Mouse (Mus musculus) T-helper 1 cell (primary cell): Measurements from ENCODE around the gene Numbl.
"Not testable (repeated sequence)": the region's sequence is repeated elsewhere in the genome, so short reads cannot be mapped to it uniquely, and the experiment has no call there.

Experiments used
- in situ Hi-C: fragments of 300-600 bp; cut with MboI, MseI; formaldehyde crosslinking; loops from one replicate; pipeline ENCODE4 v1.15.1; 2025; ENCODE audit warnings: high pct_unique_total_duplicates

The Numbl gene

GRCm38 (mm10) chr7:27258205-27258899, at the start of gene Numbl:
Gene Numbl (plus strand): TSS chr7:27258433.
- in situ Hi-C loops, result loop anchor here (25.0 kb wide), 1 partner anchor 471 kb away; no protein-coding TSS in a partner anchor

GRCm38 (mm10) chr7:27212626-27213025, 45.6 kb upstream of the Numbl start:
- in situ Hi-C loops, result loop anchor here (10.0 kb wide), 1 partner anchor 1772 kb away; the partner anchor contains the start of genes Eif3k and Map4k1

- in situ Hi-C loops, result loop anchor here (10.0 kb wide), 1 partner anchor 1766 kb away; the partner anchor contains the start of genes Eif3k and Map4k1
These were observed 39.6 kb upstream of the Numbl start for GRCm38 (mm10) chr7:27218586-27218985.

DNA sequence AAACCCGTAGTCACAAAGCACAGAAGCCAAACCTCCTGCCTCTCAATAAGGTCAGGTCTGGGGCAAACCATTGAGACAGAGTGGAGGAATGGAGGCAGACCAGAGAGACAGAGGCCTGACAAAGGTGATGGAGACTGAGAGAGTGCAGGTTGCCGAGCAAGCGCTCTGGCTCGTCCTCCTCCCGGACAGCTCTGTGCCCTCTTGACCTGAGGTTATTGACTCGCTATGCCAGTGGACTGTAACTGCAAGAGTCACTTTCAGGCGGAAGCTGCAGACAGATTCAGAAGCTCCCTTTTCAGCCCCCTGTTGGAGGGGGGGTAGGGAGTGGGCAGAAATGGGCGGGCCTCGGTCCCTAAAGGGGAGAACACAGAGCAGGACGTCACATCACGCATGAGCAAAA, 38.3 kb upstream of the Numbl start:
- in situ Hi-C loops, result loop anchor here (10.0 kb wide), 1 partner anchor 1765 kb away; the partner anchor contains the start of genes Eif3k and Map4k1

- in situ Hi-C loops, result no loop called here
These were observed 36.3 kb upstream of the Numbl start for GRCm38 (mm10) chr7:27221939-27222338.

- in situ Hi-C loops, result no loop called here
These were observed 35.7 kb upstream of the Numbl start for GRCm38 (mm10) chr7:27222538-27222937.

DNA sequence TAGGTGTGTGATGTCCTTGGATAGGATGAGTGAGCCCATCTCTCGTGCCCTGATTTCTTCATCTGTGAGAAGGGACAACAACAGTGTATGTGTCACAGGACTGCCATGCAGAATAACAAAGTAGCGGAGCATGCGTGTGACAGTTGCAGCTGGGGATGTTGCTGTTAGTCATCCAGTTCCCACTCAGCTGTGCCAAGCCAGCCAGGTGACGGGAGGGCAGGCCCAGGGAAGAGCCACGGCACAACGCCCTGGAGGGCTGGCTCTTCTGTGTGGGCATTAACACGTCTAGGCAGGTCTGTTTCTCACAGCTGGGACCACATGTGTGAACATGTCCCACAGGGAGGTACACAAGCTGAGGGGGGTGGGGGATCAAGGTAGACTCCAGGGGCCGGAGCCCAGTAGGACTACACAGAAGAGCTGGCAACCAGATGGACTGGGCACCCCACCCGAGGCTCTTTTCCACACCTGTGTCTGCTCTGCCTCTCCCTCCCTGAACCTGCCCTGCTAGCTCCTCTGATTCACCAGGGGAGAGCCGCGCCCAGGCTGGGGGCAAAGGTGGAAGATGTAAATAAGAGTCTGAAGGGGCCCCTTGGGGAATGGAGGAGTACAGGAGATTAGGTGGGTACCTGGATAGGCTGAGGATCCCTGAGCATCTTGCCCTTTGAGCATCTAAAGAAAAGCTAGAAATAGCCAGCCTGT, 33.2 kb upstream of the Numbl start:
- in situ Hi-C loops, result no loop called here

- in situ Hi-C loops, result no loop called here
These were observed 31.0 kb upstream of the Numbl start for GRCm38 (mm10) chr7:27227276-27227675.

DNA sequence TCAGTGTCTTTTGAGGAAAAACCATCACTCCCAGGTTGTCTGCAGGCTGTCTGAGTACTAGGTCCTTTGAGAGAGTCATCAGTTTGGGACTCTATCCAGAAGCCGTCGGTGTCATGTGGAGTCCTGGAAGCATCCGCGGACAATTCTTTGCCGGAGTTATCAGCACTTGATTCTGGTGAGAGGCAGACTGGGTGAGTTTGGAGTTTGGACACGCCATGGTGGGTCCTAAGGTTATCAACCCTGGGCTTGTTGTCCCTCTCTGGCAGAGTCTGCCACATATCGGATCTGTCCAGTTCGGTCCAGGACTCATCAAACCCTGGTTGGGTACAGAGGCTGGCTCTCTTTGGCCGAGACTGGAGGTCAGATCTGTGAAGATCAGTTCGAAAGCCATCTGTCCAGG, 30.6 kb upstream of the Numbl start:
- in situ Hi-C loops, result no loop called here

DNA sequence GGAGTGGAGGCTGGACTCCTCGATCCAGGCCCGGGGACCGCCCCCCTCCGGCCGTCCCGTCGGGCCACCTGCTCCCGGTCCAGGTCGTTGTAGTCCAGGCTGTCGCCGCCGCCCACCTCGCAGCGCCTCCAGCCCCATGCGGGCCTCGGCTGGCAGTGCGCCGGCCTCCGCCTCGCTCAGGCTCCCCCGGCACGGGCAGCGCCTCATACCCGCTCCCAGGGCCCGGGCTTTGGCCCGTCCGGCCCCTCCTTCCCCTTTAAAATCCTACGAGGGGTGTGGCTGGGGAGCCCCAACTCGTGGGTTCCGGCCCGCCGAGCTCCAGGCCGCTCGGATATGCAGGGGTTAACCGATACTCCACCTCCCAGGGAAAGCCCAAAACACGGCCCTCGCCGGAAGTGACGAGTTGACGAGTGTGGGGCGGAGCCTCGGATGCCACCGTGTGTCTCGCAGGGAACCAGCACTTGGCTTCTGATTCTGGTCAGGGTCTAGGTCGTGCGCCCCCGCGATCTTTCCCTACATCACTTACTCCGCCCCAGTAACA, 29.9 kb upstream of the Numbl start, which contains the start of gene Itpkc:
TSS of gene Itpkc (minus strand) at position 381 of the 541 bp plus-strand sequence.
- in situ Hi-C loops, result no loop called here

DNA sequence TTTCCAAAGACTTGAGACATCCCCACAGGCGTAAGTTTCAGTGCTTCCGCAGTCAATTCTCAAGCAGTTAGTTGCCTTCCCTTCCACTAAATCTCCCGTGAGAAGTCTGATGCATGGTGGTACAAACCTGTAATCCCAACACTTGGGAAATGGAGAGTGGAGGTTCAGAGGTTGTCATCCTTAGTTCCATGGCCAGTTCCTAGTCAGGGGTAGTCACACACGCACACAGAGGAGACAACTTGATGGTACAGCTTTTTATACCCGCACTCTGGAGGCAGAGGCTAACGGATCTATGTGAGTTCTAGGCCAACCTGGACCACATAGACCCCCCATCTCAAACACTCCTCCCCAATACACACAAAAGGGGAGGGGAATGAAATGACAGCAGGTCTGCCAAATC, 29.4 kb upstream of the Numbl start:
- in situ Hi-C loops, result no loop called here

DNA sequence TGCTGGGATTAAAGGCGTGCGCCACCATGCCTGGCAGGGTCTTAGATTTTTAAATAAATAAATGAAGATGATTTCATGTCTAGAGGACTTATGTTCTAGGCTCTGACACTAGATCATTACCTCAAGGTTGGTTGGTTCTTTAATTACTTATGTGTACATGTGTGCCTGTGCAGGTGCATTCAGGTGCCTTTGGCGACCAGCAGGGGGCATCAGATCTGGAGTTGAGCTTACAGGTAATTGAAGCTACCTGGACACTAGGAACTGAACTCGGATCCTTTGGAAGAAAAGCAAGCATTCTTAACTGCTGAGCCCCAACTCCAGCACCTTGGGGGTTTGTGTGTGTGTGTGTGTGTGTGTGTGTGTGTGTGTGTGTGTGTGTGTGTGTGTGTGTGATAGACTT, 27.5 kb upstream of the Numbl start:
- in situ Hi-C loops, result no loop called here

DNA sequence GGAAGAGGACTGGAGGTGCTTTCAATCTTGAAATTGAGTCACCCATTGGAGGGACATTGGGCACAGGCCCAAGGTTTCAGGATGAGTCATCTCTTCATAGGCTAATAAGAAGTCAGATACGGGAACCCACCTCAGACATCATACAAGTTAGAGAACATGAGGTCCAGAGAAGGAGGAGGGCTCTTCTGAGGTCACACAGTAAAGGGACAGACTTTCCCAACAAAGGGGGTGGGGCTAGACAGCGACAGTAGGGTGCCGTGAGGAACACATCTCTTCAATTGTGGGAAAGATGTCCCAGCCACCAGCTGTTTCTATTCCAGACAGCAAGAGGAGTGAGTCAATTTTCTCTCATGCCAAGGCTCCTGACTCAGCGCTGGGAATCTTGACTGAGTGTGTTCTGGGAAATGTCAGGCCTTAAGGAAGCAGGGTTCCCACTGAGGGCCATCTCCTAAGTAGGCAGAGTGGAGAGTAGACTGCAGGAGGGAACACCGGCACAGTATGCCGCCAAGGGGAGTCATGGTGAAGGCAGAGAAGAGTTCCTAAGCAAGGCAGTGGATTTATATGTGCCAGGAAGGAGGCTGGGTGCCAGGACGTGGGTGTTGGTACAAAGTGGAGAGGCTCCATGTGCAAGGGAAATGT, 26.4 kb upstream of the Numbl start:
- in situ Hi-C loops, result no loop called here

GRCm38 (mm10) chr7:27232781-27233281, 25.4 kb upstream of the Numbl start, which contains the start of gene Coq8b:
Gene Coq8b (plus strand): TSS chr7:27233023.
- in situ Hi-C loops, result no loop called here

DNA sequence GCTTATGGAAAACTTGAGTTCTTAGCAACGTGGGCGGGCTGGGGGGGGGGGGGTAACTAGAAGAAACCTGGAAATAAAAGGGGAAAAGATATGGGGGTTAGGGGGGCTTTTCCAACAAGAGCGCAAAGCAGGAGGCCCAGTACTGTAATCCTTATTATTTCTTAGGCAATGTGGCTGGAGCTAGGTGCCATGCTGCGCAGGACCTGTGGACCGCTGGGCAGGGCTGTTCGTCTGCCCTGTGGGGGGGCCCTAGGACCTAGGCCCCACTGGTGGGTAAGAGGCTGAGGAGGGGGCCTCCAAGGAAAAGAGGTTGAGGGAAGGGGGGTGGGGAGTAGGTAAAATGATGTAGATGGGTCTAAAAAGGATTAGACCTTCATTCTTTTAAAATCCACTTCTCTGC, 24.9 kb upstream of the Numbl start:
- in situ Hi-C loops, result no loop called here

DNA sequence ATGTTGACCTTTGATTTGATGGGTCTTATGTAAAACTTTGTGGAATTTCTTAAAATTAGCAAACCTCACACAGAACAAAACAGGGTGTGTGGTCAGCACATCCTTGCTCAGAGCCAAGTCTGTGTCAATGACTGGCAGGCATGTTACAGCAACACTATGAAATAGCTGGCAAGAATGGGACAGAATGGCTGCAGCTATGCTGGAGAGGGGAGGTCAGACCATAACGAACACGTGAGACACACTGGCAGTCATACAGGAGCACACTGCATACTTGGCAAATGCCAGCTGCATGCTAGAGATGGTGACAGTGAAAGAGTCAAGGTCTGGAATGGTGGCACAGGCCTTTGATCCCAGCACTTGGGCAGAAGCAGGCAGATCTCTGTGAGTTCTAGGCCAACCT, 22.5 kb upstream of the Numbl start:
- in situ Hi-C loops, result no loop called here

DNA sequence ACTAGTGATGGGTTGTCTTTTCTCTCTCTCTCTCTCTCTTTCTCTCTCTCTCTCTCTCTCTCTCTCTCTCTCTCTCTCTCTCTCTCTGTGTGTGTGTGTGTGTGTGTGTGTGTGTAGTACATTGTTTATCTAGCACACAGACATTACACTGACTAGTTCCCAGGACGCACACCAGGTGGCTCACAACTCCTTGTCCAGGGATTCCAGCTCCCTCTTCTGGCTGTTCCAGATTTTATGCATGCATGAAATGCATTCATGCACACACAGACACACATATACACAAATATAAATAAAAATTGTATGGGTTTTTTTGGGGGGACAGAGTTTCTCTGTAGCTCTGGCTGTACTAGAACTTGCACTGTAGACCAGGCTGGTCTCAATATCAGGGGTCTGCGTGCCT, 20.7 kb upstream of the Numbl start:
- in situ Hi-C loops, result no loop called here

DNA sequence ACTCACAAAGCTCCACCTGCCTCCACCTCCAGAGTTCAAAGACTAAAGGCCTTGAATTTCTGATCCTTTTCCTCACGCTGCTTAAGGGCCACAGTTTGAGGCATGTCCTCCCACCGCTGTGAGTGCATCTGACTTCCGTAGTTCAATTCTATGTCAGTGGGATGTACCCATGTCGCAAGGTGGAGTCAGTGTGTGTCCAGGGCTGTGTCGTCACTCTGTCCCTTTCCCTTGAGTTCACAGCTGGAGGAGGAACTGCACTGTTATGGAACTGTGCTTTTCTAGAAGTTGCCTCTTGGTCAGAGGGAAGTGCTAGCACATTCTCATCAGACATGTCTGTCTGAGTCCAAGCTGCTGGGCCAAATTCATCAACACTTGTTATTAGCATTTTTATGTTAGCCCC, 19.7 kb upstream of the Numbl start:
- in situ Hi-C loops, result no loop called here

GRCm38 (mm10) chr7:27243211-27243610, 15.0 kb upstream of the Numbl start:
- in situ Hi-C loops, result no loop called here

DNA sequence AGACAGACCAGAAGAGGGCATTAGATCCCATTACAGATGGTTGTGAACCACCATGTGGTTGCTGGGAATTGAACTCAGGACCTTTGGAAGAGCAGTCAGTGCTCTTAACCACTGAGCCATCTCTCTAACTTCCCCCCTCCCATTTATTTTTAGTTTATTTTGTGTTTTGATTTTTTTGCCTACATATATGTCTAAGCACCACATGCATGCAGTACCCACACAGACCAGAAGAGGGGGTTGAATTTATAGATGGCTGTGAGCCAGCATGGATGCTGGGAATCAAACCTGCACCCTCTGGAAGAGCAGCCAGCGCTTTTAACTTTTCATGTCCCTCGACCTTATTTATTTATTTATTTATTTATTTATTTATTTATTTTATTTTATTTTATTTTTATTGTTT, 14.1 kb upstream of the Numbl start:
- in situ Hi-C loops, result not testable (repeated sequence)

DNA sequence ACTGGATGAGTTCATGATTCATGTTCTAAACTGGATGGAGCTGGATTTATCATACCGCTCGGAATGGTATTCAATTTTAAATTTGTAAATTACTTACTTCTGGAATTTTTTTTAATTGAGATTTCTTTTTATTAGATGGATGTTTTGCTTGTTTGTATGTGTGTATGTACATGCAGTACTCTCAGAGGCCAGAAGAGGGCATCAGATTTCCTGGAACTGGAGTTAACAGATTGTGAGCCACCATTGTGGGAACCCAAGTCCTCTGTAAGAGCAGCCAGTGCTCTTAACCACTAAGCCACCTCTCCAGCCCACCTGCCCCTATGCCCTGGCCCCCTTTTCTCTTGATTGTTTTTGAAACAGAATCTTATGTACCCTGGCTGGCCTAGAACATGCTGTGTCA, 9.1 kb upstream of the Numbl start:
- in situ Hi-C loops, result no loop called here

GRCm38 (mm10) chr7:27249928-27250327, 8.3 kb upstream of the Numbl start:
- in situ Hi-C loops, result loop anchor here (5.0 to 25.0 kb wide), 2 partner anchors 43 to 463 kb away; no protein-coding TSS in a partner anchor
